Mouse (Mus musculus) ES-E14 (cell line): Measurements from ENCODE around the gene Tnfrsf25.

ENCODE experiments used
- CHD2 ChIP-seq: IDR thresholded peaks from 2 replicates; pipeline ENCODE4 v1.6.1; 2014; ENCODE audit warnings: mild to moderate bottlenecking, low read depth, low read length, inconsistent platforms
- MAFK ChIP-seq: IDR thresholded peaks from 2 replicates; pipeline ENCODE4 v1.6.1; 2014; ENCODE audit warnings: mild to moderate bottlenecking, low read depth, low read length, inconsistent platforms; ENCODE audit not compliant: insufficient read depth
- ZNF384 ChIP-seq: IDR thresholded peaks from 2 replicates; pipeline ENCODE4 v1.6.1; 2012; ENCODE audit warnings: low read depth, low read length, inconsistent platforms

DNA sequence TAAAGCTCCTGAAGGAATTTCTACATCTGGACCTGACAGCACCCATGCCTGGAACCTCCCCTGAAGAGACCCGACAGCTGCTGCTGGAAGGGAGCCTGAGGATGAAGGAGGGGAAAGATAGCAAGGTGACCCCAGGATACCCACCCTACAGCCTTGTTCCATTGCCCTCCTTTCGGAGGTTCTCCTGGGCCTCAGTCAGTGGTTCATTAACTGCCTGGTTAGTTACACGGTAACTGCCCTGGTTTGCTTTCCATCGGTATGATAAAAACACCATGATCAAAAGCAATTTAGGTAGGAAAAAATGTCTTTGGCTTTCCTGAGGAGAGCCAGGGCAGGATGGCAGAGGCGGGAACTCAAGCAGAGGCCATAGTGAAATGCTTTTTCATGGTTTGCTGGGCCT lies 7.1 kb upstream of the Tnfrsf25 start:
- TF ChIP-seq ZNF384 (no peak), CHD2 (no peak), MAFK (no peak)
